Mouse (Mus musculus) kidney, embryonic 14.5 days (tissue): ENCODE measurements at regions not wholly inside any gene's neighbourhood (a gene's known extent, or its start where the extent isn't known, plus 50 kb on each side); places are given as distances from the start of the nearest gene placed in this dataset.
"Not testable (repeated sequence)": the region's sequence is repeated elsewhere in the genome, so short reads cannot be mapped to it uniquely, and the experiment has no call there.

ENCODE experiments used
- ATAC-seq: fragments of 200-750 bp; cut with Nextera tagmentation; 2 replicates; pipeline ENCODE4 v1.8.0; 2017; ENCODE audit warnings: moderate number of reproducible peaks, mild to moderate bottlenecking, moderate TSS enrichment, moderate library complexity; ENCODE audit not compliant: low FRiP score, low TSS enrichment
- H3K27ac ChIP-seq: fragments of 300-500 bp; sonication (generic); 2 replicates; pipeline ENCODE4 v1.5.1; 2014; ENCODE audit warnings: low read depth, mild to moderate bottlenecking, low read length, moderate library complexity, mixed read lengths
- H3K27me3 ChIP-seq: fragments of 300-500 bp; sonication (generic); 2 replicates; pipeline ENCODE4 v1.6.1; 2014; ENCODE audit warnings: mild to moderate bottlenecking, low read length; ENCODE audit not compliant: control insufficient read depth, insufficient read depth
- H3K36me3 ChIP-seq: fragments of 300-500 bp; sonication (generic); 2 replicates; pipeline ENCODE4 v1.6.1; 2014; ENCODE audit warnings: low read length, mixed read lengths; ENCODE audit not compliant: control insufficient read depth, insufficient read depth
- H3K4me1 ChIP-seq: fragments of 300-500 bp; sonication (generic); 2 replicates; pipeline ENCODE4 v1.6.1; 2014; ENCODE audit warnings: low read length, mixed read lengths; ENCODE audit not compliant: control insufficient read depth, insufficient read depth
- H3K4me2 ChIP-seq: fragments of 300-500 bp; sonication (generic); replicated peaks from 2 replicates; pipeline ENCODE4 v1.6.1; 2014; ENCODE audit warnings: low read depth, mild to moderate bottlenecking, low read length
- H3K4me3 ChIP-seq: fragments of 300-500 bp; sonication (generic); 2 replicates; pipeline ENCODE4 v1.5.1; 2014; ENCODE audit warnings: mild to moderate bottlenecking, low read length
- H3K9ac ChIP-seq: fragments of 300-500 bp; sonication (generic); 2 replicates; pipeline ENCODE4 v1.6.1; 2014; ENCODE audit warnings: low read depth, mild to moderate bottlenecking, low read length, moderate library complexity
- H3K9me3 ChIP-seq: fragments of 300-500 bp; sonication (generic); 2 replicates; pipeline ENCODE4 v1.6.1; 2016; ENCODE audit warnings: low read length; ENCODE audit not compliant: control insufficient read depth
- WGBS: fragments of 180-500 bp; shearing (Covaris S2); extraction: QIAGEN DNeasy Blood & Tissue Kit; methylation state at CpG from one replicate; pipeline ENCODE4 v1.1.7; 2014; 5-methylcytosine and 5-hydroxymethylcytosine counted together

GRCm38 (mm10) chr11:93660379-93660778 lies 225.2 kb downstream of the Utp18 start:
- no peaks in the 10 kb centered on the region for H3K4me1 ChIP-seq
- no peak for ATAC-seq
- no peak overlapping the region for H3K4me2 ChIP-seq
- no peak overlapping the region for H3K4me3 ChIP-seq
- 92% methylated on average over 7 of the region's 7 CpGs for WGBS
- H3K27ac ChIP-seq: no peak overlapping the region
- H3K9me3 ChIP-seq: no peaks in the 10 kb centered on the region
- H3K9ac ChIP-seq: no peak overlapping the region
- no peaks in the 10 kb centered on the region for H3K27me3 ChIP-seq
- H3K36me3 ChIP-seq: no peaks in the 10 kb centered on the region

GRCm38 (mm10) chr11:93658719-93659118 lies 226.8 kb downstream of the Utp18 start:
- 65% methylated on average over 8 of the region's 8 CpGs for WGBS
- Histone ChIP-seq H3K27me3 (no peaks in the 10 kb centered on the region), H3K9me3 (no peaks in the 10 kb centered on the region), H3K9ac (no peak overlapping the region), H3K36me3 (no peaks in the 10 kb centered on the region), H3K4me1 (no peaks in the 10 kb centered on the region), H3K27ac (no peak overlapping the region), H3K4me3 (no peak overlapping the region), H3K4me2 (no peak overlapping the region)
- ATAC-seq: no peak

GRCm38 (mm10) chr11:93655602-93656239 lies 229.8 kb downstream of the Utp18 start:
- Histone ChIP-seq H3K27ac (no peak overlapping the region), H3K36me3 (no peaks in the 10 kb centered on the region), H3K27me3 (no peaks in the 10 kb centered on the region), H3K9ac (no peak overlapping the region), H3K4me1 (no peaks in the 10 kb centered on the region), H3K4me2 (no peak overlapping the region), H3K9me3 (no peaks in the 10 kb centered on the region), H3K4me3 (no peak overlapping the region)
- 78% methylated on average over 9 of the region's 9 CpGs for WGBS
- ATAC-seq: no peak

GRCm38 (mm10) chr11:93653401-93653800 lies 232.2 kb downstream of the Utp18 start:
- Histone ChIP-seq H3K27me3 (no peaks in the 10 kb centered on the region), H3K9ac (no peak overlapping the region), H3K36me3 (no peaks in the 10 kb centered on the region), H3K9me3 (no peaks in the 10 kb centered on the region), H3K4me3 (no peak overlapping the region), H3K4me2 (no peak overlapping the region), H3K4me1 (no peaks in the 10 kb centered on the region), H3K27ac (no peak overlapping the region)
- ATAC-seq: no peak
- WGBS: 79% methylated on average over 3 of the region's 3 CpGs

- H3K4me1 ChIP-seq, H3K4me2 ChIP-seq, H3K9me3 ChIP-seq, H3K4me3 ChIP-seq, H3K36me3 ChIP-seq, H3K27ac ChIP-seq, H3K9ac ChIP-seq, H3K27me3 ChIP-seq, ATAC-seq: not testable (repeated sequence)
Observed at GRCm38 (mm10) chr11:93651966-93652365, 233.6 kb downstream of the Utp18 start.
